Mouse (Mus musculus) spleen, adult 18-20 months (tissue): ENCODE measurements around the gene Ms4a3.
A peak's percentile ranks its signal among the peaks of the same experiment; 100 is the strongest.

ENCODE experiments used
- DNase-seq, 2 experiments: peaks; one replicate each; pipeline ENCODE4 v3.0.0; 2022; ENCODE audit warnings: mixed read lengths in 2 of 2

The Ms4a3 gene

GRCm38 (mm10) chr19:11589205-11589604, 51.4 kb downstream of the Ms4a3 start:
- peak; percentile 18 to 25 for DNase-seq
